Mouse (Mus musculus) neutrophil, adult 59 days (primary cell): ENCODE data around the gene Fam89b. TPM values are rescaled to one million over a fixed set of nuclear protein-coding genes. Genes with fewer than 3 reads are reported as not detected.

ENCODE experiments used
- total RNA-seq, 2 experiments: library from RNA; stranded (reverse); gene quantifications; 1 replicate in 1 of 2; 2 replicates in 1 of 2; pipeline ENCODE4 v1.2.4; 2023

Gene Fam89b
- total RNA-seq = 10 to 100 TPM; 57.9 to 58.5 TPM

DNA sequence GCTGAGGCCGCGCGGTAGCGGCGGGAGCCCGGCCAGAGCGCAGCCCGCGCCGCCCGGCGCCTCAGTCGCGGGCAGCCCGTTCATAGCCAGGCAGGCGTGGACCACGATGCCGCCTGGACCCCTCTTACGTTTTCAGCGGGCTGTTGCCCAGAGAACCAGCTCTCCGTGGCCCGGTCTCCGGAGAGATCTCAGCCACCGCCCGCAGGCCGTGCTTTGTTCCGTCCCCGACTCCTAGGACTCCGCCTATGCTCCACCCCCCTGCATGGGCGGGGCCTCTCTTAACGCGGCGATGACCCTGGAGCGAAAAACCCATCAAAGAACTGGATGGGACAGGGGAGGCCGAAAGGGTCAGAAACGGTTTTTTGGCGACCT, at the start of gene Fam89b:
Gene Fam89b (minus strand): TSS at position 210 of the 372 bp plus-strand sequence.

DNA sequence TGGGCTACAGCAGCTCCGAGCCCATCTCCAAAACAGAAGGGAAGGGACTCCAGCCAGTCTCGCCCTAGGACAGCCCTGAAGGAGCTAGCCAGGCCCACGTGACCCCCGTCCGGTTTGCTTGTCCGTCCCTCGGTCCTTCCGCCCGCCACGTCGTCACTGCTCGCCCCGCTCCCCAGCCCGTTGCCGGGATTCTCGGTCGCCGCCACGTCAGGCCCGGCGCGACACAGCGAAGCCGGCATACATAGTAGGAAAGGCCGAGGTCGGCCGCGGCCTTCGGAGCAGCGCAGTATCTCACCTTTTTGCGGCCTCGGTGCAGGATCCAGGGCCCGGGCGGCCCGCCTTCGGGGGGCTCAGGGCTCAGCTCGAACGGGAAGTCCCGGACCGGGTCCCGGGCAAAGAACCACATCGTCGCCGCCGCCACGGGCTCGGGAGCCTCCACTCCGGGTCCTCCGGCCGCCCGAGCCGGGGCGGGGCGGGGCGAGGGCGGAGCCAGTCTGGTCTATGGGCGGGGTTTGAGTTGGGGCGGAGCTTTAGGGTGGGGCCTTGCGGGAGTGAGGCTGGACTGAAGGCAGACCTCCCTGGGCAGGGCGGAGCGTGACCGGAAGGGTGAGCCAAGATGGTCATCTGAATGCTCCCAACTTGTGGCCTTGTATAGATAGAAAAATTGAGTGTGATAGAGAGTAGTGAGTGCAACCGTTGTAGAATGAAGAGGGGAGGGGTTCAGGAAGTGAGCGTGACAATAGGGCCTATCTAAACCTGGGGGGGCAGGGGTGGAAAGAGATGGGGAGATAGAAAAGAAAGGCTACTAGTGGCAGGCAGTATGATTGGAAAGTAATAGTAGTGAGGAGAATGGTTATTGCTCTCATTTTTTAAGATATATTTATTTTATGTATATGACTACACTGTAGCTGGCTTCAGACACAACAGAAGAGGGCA, 41.7 kb upstream of the Fam89b start, which contains the start of gene Scyl1:
Gene Scyl1 (minus strand): TSS at position 495 of the 936 bp plus-strand sequence.

DNA sequence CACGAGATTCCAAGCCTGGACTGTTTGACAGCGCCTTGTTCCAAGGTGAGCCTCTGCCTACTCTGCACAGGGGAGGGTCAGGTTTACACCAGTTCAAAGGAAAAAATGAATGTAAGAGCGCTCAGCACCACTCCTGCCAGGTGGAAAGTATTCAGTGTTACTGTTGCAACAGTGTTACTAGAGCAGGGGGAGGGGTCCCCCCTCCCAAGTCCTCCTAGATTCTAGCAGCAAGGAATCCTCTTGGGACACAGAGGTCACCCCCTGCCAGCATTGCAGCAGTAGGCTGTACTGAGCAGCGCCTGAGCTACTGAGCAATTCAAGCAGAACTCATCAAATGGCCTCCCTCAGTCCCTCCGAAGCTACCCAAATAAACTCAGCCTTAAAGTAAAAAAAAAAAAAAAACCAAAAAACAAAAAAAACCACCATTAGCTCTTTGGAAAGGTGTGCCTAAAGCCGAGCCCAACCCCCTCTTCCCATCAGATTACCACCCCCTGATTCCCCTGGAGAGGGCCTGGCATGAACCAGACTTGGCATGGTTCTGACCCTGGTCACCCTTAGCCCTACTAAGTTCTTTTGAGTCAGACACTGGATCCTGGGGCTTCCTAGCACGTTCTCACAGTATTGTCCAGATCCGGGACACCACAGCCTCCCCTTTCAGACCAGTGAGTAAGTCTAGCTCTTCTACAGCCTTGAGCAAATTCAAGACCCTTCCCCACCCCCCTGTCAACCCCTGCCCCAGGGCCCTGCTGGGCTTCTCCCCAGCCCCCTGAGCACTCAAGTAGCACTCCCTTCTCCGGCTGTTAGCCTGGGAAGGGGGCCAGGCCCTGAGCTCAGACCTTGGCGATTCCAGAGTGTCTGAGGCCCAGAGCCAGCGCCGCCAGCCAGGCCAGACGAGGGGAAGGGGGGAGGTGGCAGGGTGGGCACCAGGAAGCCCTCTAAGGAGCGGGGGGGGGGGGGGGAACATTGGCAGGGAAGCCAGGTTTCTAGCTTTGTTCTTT, 11.2 kb upstream of the Fam89b start, which contains the start of gene Ltbp3:
Gene Ltbp3 (plus strand): TSS at position 585 of the 998 bp plus-strand sequence.

GRCm38 (mm10) chr19:5725767-5726515, 3.5 kb downstream of the Fam89b start, which contains the start of gene Ehbp1l1:
Gene Ehbp1l1 (minus strand): TSS chr19:5726317.

GRCm38 (mm10) chr19:5704163-5704800, 25.2 kb downstream of the Fam89b start, which contains the start of gene Kcnk7:
Gene Kcnk7 (plus strand): TSS chr19:5704367.

GRCm38 (mm10) chr19:5688200-5689087, 41.0 kb downstream of the Fam89b start, which contains the start of the genes Map3k11 and Pcnx3:
Gene Map3k11 (plus strand): TSS chr19:5688742.
Gene Pcnx3 (minus strand): TSS chr19:5688908.

Other genes starting within 250 kb of the Fam89b start
- 10 to 100 TPM; 19.9 to 20.9 TPM for gene Mus81, start 241.3 kb downstream of the Fam89b start, total RNA-seq
- 1,000 to 10,000 TPM; 1,662 to 1,728 TPM for gene Cfl1, start 239.2 kb downstream of the Fam89b start, total RNA-seq
- 1 to 10 TPM in 1 of 2 experiments, under 1 TPM in 1; 0.88 to 1.6 TPM for gene 1700020D05Rik, start 225.9 kb downstream of the Fam89b start, total RNA-seq
- gene Snx32, start 219.1 kb downstream of the Fam89b start, total RNA-seq = 1 to 10 TPM; 3.6 to 4.3 TPM
- gene Ovol1, start 169.0 kb downstream of the Fam89b start, total RNA-seq = under 1 TPM in 1 of 2 experiments, not detected in 1; 0.13 TPM
- 10 to 100 TPM; 69.1 to 69.3 TPM for gene Ap5b1, start 161.6 kb downstream of the Fam89b start, total RNA-seq
- 100 to 1,000 TPM; 158 to 174 TPM for gene Rnaseh2c, start 127.8 kb downstream of the Fam89b start, total RNA-seq
- gene Kat5, start 119.4 kb downstream of the Fam89b start, total RNA-seq = 10 to 100 TPM; 81.3 to 83.8 TPM
- gene Rela, start 92.2 kb downstream of the Fam89b start, total RNA-seq = 10 to 100 TPM; 73.0 to 88.9 TPM
- gene Sipa1, start 65.9 kb downstream of the Fam89b start, total RNA-seq = 100 to 1,000 TPM; 212 to 218 TPM
- gene Map3k11, start 40.9 kb downstream of the Fam89b start, total RNA-seq = 10 to 100 TPM; 86.5 to 87.3 TPM
- gene Pcnx3, start 40.7 kb downstream of the Fam89b start, total RNA-seq = 10 to 100 TPM; 68.8 to 83.2 TPM
- not detected for gene Kcnk7, start 25.3 kb downstream of the Fam89b start, total RNA-seq
- 100 to 1,000 TPM; 150 to 158 TPM for gene Ehbp1l1, start 3.3 kb downstream of the Fam89b start, total RNA-seq
- 1 to 10 TPM in 1 of 2 experiments, under 1 TPM in 1; 0.58 to 1.4 TPM for gene Ltbp3, start 11.3 kb upstream of the Fam89b start, total RNA-seq
- gene Scyl1, start 41.8 kb upstream of the Fam89b start, total RNA-seq = 10 to 100 TPM; 53.8 to 62.1 TPM
- 10 to 100 TPM; 56.7 to 60.3 TPM for gene Frmd8, start 145.6 kb upstream of the Fam89b start, total RNA-seq
- gene Slc25a45, start 148.2 kb upstream of the Fam89b start, total RNA-seq = 10 to 100 TPM; 54.1 to 58.0 TPM
- gene Tigd3, start 164.5 kb upstream of the Fam89b start, total RNA-seq = 1 to 10 TPM; 1.6 to 2.0 TPM
- gene Dpf2, start 183.4 kb upstream of the Fam89b start, total RNA-seq = 100 to 1,000 TPM; 109 to 122 TPM
- 1 to 10 TPM; 4.5 to 5.0 TPM for gene Cdc42ep2, start 195.2 kb upstream of the Fam89b start, total RNA-seq
- 10 to 100 TPM; 30.9 to 35.0 TPM for gene Pola2, start 234.5 kb upstream of the Fam89b start, total RNA-seq